Mouse (Mus musculus) adipocyte (in vitro differentiated cells): ENCODE measurements at regions not wholly inside any gene's neighbourhood (a gene's known extent, or its start where the extent isn't known, plus 50 kb on each side); places are given as distances from the start of the nearest gene placed in this dataset.
A peak's percentile ranks its signal among the peaks of the same experiment; 100 is the strongest.

ENCODE experiments used
- DNase-seq: peaks from one replicate; pipeline ENCODE4 v3.0.0-alpha.2; 2016; ENCODE audit warnings: low spot score

DNA sequence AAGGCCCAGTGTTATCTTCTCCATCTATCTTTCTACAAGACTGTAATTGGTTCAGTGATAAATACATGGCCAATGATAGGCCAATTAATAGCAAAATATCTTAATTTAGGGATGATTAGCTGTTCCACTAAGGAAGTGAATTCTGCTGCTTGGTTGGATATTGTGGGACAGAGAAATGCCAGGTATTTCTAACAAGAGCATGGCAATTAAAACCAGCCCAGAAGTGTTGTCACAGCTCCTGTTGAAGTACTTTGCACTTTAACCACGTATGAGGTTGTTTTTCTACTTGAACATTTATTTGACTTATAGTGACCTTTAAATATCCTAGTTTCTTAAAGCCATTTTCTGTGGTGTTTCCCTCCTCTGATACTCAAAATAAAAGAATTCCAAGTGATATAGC is 65.7 kb upstream of the Acsl4 start:
- no peak for DNase-seq

DNA sequence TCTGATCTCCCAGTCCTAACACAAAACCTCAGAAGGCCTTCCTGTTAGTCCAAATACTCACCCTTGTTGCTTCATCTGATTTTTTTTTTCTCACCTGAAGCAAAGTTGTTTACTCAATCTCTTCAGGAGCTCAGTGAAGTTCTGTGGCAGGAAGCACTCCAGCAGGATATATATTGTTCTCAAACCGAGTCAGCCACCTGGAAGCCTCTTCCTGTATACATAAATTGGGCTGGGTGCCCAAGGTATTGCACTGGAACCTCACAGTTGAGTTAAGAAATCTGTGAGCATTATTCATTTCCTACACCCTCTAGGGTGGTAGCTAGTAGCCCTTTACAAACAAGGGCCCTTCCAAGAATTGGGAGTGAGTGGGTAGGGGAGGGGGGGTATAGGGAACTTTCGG is 73.8 kb upstream of the Acsl4 start:
- no peak for DNase-seq

DNA sequence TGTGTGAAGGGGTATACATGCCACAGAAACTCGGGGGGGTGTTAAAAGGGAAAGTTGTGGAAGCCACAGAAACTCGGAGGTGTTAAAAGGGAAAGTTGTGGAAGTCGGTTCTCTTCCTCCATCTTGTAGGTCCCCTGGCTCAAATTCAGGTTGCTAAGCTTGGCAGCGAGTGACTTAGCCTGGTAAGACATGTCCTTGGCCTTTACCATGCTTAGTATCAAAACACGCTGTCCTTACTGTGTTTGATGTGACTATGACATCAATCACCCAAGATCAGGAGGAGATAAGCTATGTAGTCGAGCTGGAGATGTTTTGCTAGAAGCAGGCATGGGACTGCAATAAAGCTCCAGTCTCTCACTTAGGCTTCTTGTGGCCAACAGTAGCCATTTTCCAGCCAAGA is 74.4 kb upstream of the Acsl4 start:
- no peak for DNase-seq

DNA sequence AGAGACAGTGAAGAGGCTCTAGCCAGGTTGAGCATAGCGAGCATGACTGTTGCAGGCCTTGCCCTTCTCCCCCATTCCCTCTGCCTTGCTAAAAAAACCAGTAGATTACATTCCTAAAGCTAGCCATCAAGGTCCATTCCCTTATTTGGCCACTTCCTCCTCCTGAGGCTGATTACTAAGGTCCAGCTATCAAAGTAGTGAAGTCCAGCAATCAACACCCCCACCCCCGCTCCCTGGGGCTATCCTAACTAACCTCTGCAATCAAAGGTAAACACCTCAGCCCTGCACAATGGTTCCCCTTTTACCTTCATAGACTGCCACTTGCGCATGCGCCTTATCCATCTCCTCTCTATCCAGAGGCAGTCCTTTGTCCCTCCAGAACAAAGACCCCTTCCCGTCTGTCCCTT is 77.5 kb upstream of the Acsl4 start:
- DNase-seq: peak; percentile 32

DNA sequence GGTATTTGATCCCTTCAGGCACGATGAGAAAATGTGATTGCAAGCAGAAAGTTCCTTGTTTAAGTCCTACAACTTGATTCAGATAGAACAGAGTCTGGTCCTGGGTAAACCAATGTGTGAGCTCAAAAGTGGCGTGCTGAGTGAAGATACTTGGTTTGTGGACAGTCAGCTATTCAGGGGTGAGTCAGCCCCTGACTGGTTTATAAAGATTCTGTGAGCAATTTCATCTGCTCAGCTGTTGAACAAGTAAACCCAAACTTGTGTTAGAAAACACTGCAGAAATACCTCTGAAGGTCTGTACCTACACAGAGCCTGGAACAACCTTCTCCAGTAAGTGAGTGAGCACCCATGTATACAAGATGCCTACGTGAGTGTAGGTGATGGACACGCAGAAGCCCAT is 78.1 kb upstream of the Acsl4 start:
- no peak for DNase-seq

DNA sequence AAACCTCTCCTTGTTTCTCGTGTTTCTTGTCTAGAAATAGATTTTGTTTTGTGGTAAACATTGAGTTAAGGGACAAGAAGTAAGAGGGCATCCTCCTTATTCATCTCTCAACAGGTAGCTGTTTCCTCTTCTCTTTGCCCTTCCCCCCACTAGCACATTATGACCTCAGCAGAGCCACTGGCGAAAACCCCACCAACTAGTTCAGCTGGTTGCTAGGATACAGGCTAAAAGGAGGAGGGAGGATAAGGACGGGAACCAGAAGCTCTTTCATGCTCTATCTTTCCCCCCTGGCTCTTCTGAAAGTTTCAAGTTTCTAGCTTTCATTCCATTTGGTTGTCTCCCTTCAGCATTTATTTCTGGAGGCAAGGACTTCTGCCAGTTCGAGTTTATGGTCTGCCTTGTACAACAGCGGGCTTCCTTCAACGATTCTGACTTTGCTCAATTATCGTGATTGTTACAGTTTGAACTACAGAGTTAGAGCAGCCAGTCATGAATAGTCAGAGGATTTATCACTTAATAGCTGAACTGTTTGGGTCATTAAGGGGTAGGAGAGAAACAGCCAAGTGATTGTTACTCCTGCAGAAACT is 78.8 kb upstream of the Acsl4 start:
- no peak for DNase-seq

DNA sequence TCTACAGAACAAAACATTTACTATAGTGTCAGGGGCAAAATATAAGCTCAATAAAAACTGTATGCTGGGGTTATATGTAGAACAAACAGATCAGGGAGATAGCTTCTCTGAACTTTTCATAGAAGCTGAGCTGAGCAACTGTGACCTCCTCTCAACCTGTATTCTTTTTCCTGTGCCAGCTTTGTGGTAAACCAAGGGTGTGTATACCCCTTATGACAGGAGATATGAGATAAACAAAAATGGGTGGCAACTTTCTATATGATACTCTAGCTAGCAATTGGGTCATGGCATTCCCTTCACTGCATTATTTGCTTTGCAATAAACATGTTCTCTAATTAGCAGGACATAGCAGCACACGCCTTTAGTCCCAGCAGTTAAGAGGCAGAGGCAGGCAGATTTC is 79.7 kb upstream of the Acsl4 start:
- no peak for DNase-seq

DNA sequence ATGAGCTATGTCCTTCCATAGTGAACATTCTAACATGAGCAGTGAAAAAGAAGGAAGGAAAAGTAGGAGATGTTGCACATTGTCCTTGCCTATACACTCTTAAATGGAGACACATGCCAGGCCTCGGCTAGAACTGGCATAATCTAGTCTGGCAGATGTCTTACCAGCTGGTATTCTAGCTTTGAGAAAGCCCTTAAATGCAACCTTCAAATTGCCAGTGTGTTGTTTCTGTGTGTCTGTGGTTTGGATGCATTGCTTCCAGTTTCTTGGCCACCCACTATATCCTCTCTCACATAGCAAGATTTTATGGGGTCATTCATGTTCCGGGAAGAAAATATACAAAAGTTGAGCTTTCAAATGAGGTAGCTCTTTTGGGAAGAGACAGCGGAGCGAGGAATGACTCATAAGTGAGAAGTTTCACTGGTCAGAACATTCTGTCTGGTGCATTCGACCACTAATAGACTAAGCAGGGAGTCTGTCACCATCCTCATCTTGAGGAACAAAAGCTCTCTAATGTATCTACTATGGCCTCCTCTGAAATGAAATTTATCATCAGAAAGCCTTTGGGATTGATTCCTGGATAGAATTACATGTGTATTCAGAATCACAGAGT is 91.0 kb upstream of the Acsl4 start:
- peak; percentile 5 for DNase-seq

DNA sequence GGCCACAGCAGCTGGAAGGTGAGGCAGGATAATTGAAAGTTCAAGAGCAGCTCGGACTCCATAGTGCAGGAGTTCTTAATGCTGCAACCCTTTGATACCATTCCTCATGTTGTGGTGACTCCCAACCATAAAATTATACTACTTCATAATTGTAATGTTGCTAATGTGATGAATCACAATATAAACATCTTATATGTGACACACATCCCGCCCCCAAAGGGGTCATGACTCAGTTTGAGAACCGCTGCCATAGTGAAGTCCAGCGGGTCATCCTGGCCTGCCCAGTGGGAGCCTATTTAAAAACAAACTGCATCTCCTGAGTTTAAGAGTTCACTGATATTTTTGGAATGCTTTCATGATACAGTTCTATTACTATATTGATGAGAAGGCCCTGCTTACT is 97.7 kb upstream of the Acsl4 start:
- no peak for DNase-seq

DNA sequence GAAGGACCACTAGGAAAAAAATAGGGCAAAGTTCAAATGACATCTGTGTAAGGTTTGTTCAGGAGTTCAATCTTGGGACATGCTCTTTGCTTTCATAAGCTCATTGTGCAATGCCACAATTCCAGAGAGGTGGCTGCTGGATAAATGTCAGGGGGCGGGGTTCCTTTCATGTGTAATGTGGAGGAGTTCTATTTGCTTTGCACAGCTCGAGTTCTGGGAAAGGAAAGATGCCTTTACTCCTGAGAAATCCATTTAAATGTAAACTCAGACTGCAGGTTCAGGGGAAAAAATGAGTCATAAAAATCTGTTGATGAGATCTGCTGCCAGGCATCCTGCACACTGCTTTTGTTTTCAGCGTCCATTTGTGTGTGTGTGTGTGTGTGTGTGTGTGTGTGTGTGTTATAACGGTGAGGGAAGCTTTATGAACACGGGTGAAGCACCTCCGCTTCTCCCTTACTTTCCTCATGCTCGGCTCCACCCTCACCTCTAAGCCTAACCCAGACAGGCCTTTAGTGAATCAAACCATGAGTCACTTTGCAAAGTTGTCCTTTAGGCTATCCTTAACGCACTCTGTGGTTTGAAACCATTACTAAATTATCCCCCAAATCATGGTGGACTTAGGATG is 99.9 kb upstream of the Acsl4 start:
- DNase-seq: peak; percentile 60

DNA sequence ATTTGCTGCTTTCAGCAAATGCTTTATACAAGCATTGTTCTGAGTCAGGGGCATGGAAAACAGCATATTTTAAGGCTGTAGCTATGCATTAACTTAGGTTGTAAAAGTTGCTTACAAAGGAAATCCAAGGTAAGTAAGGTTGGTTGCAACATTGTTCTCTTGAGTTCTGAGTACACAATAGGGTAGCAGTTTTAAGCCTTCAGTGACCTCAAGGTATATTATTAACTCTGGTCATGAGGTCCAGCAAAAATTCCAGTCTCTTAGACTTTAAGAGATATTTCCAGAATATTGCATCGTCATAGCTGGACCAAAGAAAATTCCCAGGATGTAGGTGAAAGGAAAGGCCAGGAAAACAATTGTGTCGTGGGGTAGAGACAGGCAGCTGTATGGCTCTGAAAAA is 110.8 kb upstream of the Acsl4 start:
- DNase-seq: no peak

DNA sequence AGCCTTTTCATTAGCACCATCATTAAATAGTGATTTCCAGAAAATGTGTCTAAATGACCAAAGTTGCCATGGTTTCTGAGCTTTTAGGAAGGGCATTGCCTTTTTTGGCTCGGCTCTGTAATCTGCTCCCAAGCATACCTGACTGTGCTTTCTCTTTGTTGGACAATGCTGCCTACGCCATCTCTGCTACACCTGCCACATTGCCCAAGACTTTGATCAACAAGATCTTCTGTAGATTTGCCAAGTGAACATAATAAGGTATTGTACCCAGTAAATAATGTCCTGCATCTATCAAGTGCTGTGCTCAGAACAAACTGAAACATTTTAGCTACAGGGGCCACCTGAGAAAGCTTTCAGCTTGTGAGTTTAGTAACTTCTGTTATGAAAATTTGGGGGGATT is 114.6 kb upstream of the Acsl4 start:
- no peak for DNase-seq

DNA sequence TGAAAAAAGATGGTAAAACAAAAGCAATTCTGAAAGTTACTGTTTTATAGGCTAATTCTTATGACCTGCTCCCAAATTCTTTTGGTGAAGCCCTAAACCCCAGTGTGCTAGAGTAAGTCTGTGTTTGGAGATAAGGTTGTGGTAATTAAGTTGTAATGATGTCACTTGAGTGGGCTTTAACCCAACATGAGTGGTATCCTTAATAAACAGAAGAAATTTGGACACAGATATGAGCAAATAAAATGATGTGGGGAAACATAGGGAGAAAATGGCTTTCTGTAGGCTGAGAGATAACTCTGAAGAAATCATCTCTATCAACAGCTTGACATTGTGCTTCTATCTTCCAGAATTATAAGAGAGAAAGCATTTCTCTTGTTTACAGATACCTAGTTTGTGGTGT is 117.1 kb upstream of the Acsl4 start:
- no peak for DNase-seq

DNA sequence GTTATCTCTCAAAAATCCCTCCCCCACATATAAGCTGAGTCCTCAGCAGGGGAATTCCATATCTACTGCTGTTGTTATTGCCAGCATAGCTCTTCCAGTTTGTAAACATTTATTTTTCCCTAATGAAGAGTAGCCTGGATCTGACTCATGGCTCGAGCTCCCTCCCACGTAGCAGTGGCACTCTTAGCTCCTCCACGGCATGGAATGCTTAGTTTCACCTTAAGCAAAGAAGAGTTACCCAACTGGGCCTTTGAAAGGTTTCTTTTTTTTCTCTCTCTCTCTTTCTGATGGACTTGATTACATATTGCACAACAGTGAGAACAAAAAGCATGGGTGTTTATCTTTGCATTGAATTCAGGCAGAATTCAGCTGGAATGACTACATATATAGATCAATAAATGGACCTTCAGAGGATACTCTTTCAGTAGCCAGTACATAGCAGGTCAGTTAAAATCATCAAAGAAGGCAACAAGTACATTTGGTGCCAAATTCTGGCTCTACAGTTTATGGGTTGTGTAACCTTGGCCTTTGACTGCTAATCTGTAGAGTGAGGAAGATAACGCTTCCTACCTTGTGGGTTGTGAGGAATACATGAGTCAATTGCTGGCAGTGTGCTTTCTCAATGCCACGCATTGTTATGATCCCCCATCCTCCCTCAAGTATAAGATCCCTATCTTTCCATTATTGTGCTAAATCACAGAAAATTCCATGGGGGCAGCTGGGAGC is 126.2 kb upstream of the Acsl4 start:
- DNase-seq: no peak

DNA sequence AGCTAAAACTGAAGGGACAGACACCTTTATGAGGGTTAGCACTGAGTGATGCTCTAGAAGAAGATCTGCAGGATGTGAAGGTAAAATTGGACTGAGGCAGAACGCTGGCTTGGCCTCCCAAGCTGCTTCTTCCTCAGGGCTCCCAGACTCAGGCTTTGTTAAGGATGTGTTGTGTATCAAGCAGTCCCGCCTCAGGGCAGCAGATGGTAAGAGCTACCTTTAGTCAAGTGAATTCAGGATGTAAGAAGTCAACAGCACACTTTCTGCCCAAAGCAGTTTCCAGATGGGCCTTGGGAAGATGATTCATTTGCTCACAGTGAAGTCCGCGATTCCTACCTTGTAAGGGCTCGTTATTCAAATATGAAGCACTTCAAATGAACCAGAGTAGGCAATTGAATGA is 126.9 kb upstream of the Acsl4 start:
- DNase-seq: no peak

DNA sequence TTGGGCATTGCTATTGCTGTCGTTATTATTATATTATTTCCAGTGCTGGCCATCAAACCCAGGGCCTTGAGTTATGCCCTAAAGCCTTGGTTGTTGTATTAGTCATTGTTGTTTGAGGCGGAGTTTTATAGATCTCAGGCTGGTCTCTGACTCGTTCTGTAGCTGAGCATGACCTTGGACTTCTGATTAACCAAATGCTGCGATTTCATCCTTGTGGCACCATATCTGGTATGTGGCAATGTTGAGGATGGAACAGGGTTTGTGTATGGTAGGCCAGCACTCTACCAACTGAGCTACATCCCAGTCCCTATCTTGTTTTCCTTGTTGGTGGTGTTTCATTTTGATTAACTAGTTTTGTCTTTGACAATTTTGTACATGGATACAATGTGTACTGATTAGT is 130.7 kb upstream of the Acsl4 start:
- no peak for DNase-seq

DNA sequence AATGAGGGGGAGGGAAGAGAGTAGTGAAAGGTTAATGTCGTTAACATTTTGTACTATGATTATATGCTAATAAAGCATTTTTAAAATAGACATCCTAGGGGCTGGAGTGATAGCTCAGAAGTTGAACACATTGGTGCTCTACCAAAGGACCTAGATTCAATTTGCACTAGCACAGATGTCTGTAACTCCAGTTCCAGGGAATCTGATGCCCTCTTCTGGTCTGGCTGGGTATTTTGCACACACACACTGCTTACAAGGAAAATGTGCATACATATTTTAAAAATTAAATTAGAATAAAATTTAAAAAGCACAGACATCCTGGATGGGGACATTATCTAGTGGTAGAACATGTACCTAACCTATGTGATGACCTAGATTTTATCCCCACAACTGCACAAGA is 136.6 kb upstream of the Acsl4 start:
- peak; percentile 26 for DNase-seq

DNA sequence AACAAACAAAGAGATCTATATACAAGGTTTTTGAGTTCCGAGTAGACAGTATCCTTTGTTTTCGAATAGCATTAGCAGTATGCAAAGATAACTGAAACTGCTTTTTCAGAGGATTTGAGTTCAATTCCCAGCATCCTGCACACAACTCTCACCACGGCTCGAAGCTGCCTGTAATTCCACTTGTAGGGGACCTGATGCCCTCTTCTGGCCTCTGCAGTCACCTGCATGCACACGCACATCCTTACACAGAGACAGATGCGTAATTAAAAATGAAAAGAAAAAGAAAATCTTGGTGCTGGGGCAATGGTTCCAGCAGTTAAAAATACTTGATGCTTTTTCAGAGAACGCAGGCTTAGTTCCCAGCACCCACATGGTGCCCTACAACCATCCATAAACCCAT is 139.6 kb upstream of the Acsl4 start:
- no peak for DNase-seq

DNA sequence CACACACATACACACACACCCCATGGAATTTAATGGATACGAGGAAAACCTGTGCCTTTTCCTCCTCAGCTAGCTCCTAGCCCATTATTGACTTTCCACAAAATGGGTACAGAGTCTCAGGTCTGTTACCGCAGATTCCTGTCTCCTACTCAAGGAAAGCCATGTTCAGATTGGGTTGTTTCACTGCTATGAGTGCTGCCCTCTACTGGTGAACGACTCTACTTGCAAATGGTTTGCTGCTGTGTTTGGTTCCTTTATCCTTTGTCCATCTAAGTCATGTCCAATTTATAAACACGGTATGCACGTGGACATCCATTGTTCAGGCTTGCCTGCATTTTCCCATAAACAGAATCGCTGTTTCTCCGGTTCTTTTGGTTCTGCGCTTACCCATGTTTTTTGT is 144.4 kb upstream of the Acsl4 start:
- peak; percentile 73 for DNase-seq

DNA sequence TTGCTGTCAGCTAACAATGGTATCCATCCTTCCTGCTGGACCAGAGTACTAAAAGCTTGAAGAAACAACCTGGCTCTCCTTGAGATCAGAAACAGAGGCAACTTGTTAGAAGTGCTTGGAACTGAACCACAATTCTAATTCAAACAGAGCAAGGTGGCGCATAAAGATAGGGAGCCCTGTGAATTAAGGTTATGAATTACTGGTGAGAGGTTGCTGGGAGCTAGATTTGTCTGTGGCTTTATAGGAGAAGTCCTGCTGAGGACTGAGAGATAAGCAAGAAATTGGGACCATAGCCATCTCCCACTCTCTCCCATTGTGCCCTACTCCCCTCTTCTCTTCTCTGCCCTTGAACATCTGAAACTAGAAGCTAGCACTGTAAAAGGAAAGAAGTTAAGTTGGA is 145.2 kb upstream of the Acsl4 start:
- DNase-seq: no peak

DNA sequence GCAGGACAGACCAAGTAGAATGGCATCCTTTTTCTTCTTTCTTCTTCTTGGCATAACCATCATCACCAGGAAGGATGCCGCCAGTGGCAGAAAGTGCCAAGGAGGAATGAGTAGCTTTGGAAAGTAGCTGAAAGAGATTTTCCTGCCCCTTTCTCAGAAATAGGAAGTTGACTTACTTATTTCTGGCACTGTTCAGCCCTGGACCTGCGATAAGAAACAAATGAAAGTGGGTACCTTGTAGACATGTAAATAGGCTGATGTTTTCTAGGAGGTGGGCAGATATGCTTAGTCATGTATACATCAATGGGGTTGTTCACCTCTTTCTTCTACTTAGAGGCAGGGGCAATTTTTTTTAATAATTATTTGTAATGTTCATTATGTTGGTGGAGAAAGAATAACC is 145.3 kb upstream of the Tmem164 start:
- DNase-seq: no peak

DNA sequence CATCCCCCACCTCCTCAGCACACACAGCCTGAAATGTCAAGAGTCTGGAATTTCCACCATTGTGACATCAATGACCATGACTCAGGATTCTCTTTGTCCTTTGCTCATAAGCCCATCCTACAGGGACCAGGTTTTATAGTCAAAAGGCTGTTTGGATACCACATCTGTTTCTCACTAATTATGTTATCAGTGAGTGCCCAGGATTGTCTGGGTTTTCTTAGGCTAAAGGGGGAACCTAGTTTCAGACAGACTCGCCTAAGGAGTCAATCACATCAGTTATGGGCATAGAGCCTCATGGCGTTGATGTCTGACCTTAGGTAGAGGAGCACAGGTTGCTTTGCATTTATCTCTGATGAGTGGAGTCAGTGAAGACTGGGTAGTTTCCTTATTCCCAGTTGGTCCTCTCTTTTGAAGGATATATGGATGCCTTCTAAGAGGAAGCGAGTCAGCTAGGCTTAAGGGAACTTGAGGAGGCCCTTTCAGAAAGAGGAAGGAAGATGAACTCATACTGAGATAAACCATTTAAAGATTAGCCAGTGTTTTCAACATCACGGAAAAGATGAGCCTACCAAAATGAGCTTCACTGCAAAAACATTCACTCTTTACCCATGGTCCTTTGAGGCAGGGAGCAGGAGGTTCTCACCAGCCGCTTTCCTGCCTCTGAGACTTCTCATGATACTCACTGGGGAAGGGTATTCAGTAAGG is 143.8 kb upstream of the Tmem164 start:
- no peak for DNase-seq

DNA sequence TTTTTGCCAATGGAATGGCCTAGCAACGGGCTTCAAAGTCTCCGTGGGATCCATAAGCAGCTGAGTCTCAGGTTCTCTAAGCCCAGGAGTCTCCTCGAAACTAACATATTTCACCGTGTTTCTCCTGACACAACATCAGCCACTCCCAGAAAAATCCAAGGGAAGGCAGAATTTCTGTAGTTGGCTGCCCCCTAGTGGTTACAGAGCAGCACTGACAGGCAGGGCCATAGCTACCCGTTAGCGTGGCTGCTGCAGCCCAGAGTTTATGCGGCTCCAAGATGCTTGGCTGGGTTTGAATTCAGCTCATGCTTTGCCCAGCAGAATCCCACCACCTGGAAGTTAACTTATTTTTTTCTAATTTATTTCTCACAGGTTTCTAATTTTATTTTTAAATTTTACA is 140.9 kb upstream of the Tmem164 start:
- DNase-seq: peak; percentile 81
